Mouse (Mus musculus): ENCODE data around the gene Pik3ap1. TPM values are rescaled to one million over a fixed set of nuclear protein-coding genes. Genes with fewer than 3 reads are reported as not detected.
"Not testable (repeated sequence)": the region's sequence is repeated elsewhere in the genome, so short reads cannot be mapped to it uniquely, and the experiment has no call there.

Gene Pik3ap1
- total RNA-seq (2021): 1 to 10 TPM; 1.5 to 2.0 TPM

DNA sequence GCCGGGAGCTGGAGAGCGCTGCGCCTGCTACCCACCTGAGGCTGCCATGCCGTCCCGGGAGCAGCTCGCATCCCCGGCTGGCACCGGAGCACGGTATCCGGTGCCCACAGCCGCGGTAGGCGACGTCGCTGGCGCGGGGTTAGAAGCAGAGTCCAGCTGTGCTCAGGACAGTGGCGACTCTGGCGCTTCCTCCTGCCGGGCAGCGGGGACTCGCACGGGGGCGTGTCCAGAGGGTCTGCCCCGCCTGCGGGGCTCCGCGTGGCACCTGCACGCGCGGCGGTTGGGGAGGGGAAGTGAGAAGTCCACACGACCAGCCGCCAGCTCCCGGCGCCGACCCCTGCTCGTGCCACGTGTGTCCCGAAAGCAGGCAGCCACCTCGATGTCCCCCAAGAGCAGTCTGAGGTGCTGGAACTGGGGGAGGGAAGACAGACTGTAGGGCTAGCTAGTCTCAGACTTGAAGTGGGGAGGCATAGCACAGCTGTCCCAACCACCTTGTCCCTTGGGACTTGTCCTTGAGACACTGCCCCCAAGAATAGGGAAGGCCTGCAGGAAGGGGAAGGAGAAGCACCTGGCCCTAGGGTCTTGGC lies at the start of gene Pik3ap1:
Pik3ap1 (minus strand) TSS at position 181 of the 587 bp plus-strand sequence.
- intact Hi-C loops (cut with DNase I): loop anchor here (5.0 kb wide), 1 partner anchor 68 kb away; no protein-coding TSS in a partner anchor
- DNase-seq (ENCODE audit: low spot score): no peak

DNA sequence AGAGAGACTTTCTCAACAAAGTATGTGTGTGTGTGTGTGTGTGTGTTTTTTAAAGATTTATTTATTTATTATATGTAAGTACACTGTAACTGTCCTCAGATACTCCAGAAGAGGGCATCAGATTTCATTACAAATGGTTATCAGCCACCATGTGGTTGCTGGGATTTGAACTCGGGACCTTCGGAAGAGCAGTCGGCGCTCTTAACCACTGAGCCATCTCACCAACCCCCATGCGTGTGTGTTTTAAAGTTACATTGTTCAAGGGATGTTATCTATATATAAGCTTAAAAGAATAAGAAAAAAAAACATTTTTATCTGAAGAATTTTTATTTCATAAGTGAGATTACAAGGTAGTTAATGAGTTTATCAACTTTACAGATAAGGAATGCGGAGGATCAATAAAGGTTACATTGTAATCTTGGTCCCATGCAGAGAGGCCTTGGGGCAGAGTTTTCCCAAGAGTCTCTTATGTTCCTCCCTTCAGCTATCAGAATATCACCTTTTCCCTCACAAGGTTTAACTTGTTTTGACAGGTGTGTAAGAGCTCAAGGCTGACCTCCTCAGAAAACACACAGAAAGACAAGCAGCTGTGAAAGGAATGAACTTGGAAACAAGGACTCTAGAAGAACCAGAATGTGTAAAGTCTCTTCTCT lies 46.7 kb upstream of the Pik3ap1 start:
- intact Hi-C loops (cut with DNase I); DNase-seq (ENCODE audit: low spot score): not testable (repeated sequence)

DNA sequence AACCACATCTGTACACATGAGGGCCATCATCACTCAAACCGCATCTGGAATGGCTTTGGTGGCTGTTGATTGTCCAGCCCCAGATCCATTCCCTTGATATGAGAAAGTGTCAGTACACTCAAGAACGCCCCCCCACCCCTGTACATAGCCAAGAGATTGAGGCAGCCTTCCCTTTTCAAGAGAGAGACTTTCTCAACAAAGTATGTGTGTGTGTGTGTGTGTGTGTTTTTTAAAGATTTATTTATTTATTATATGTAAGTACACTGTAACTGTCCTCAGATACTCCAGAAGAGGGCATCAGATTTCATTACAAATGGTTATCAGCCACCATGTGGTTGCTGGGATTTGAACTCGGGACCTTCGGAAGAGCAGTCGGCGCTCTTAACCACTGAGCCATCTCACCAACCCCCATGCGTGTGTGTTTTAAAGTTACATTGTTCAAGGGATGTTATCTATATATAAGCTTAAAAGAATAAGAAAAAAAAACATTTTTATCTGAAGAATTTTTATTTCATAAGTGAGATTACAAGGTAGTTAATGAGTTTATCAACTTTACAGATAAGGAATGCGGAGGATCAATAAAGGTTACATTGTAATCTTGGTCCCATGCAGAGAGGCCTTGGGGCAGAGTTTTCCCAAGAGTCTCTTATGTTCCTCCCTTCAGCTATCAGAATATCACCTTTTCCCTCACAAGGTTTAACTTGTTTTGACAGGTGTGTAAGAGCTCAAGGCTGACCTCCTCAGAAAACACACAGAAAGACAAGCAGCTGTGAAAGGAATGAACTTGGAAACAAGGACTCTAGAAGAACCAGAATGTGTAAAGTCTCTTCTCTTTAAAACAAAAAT lies 41.2 kb upstream of the Pik3ap1 start:
- intact Hi-C loops (cut with DNase I); DNase-seq (ENCODE audit: low spot score): not testable (repeated sequence)

DNA sequence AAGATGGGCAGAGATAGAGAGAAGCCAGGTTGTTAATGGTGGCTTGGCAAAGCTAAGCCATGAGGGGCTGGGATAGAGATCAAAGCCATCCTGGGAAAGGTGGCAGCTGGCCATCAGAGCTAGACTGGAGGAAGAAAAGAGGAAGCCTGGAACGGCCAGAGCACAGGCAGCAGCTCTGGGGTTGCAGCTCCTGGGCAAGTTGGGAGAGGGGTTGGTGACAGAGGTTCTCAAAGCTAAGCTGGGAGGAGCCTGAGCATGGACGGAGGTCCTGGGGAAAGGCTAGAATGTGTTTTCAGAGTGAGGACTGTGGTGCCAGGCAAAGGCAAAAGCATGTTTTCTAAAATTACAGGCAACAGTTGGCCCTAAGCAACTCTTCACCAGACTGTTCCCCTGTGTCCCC lies 36.4 kb upstream of the Pik3ap1 start:
- intact Hi-C loops (cut with DNase I): no loop called here
- no peak for DNase-seq (ENCODE audit: low spot score)

DNA sequence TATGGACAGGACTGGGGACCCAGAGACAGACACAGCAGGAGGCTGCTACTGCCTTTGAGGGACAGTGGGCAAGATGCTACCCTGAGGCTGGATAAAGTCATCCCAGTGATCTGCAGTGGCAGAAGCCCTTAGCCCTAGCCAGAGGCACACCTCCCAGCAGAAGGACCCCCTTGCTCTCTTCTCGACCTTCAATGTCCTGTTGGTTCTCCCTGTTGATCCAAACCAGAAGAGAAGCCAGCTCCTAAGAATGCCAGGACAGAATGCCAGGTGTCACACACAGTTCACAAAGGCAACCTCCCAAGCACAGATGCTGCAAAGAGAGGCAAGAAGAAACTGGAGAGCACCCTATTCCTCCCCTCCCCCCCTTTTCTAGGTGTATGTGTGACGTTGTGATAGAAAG lies 33.9 kb upstream of the Pik3ap1 start:
- DNase-seq (ENCODE audit: low spot score): no peak
- intact Hi-C loops (cut with DNase I): no loop called here

DNA sequence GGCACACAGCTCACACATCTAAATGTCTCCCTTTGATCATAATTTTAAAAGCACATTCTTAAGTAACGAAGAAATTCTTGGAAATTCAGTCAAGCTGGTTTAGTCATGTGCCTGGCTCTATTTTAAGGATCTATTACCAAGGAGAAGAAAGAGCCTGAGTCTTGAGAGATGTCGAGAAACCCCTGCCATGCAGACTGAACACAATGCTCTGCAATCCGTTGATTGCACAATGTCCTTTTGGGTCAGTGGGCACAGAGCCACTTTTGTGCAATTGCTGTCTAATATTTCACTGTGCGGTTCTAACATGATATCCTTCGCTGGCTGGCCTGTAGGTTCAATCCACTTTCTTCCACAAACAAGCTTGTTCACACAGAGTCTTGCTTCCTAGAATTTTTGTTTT lies 33.1 kb upstream of the Pik3ap1 start:
- no peak for DNase-seq (ENCODE audit: low spot score)
- intact Hi-C loops (cut with DNase I): no loop called here

DNA sequence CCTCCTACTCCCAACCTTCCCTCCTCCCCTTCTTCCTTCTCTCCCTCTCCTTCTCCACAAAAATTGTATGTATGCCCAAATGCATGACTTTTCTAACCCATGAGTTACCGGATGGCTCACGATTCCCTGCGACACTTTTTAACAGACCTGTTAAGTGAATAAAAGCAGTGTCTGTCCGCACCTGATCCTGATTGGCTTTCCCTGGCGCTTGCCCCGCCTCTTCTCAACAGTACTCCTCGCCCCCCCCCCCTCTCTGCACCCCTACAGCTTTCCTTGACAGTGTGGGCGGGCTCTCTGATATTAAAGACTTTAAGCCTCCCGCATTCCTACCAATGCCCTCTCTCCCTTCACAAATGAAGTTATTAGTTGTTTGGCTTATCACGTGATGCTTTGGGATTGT lies 31.3 kb upstream of the Pik3ap1 start:
- no peak for DNase-seq (ENCODE audit: low spot score)
- intact Hi-C loops (cut with DNase I): no loop called here

DNA sequence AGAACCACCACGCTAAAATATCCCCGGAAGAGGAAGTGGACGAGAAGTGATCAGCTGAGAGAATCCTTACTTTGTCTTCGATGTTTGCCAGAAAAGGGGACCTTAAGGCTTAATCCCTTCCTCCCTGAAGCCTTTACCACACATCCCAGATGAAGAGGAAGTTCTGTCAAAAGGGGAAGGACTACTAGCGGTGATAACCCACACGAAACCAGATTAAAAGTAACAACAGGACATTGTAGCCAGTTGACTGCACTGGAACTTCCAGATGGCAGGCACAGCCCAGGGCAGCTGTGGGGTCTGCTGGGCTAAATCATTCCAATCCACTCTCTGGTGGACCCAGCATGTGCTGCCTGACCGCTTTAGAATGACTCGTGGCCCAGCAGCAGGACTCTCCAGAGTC lies 17.7 kb upstream of the Pik3ap1 start:
- intact Hi-C loops (cut with DNase I): no loop called here

DNA sequence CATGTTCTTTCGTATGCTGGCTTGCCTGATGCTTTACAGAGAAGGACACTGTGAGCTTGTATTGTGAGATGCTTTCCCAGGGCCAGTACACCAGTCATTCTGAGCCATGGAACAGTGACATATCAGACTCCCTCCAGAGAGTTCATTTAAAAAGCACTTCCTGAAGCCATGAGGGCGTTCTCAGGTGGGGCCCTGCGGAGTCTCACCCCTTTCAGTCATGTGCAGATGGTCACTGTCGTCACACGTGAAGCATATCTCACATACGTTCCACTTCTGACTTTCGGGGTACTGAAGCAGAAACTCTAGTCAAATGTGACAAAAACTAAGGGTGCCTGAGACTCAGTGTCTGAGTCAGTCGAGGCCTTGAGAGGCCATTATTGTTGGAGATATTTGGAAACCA lies 6.0 kb upstream of the Pik3ap1 start:
- intact Hi-C loops (cut with DNase I): no loop called here
- no peak for DNase-seq (ENCODE audit: low spot score)

More for the DNA sequence above, 17.7 kb upstream of the Pik3ap1 start:
- DNase-seq (ENCODE audit: low spot score): no peak

DNA sequence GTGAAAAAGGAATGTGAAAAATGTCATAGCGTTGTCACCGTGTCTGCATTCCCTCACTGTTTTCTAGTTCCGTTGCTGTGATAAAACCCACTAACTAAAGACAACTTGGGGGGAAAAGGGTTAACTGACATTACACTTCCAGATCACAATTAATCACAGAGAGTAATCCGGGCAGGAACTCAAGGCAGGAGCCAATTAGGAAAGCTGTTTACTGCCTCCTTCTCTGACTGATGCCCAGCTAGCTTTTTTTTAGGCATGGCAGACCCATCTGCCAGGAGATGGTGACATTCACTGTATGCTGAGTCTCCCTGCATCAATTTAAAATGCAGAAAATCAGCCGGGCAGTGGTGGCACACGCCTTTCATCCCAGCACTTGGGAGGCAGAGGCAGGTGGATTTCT lies 4.4 kb upstream of the Pik3ap1 start:
- intact Hi-C loops (cut with DNase I): no loop called here

DNA sequence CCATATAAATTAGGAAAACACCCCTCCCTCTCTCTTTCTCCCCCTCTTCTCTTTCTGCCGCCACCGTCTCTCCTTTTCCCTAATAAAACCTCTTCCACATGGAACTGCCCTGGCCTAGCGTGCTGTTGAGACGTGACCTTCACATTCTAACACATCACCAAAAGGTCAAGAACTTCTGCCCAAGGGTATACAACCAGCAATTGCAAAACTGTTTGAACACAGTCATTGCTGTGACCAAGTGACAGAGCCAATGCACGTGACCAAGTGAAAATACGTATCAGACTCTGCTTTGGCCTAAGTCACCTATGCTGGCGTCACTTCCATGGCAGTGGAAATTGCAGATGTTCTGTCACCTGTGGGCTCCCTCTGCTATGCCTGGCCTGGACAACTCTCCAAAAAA lies 3.3 kb upstream of the Pik3ap1 start:
- no peak for DNase-seq (ENCODE audit: low spot score)
- intact Hi-C loops (cut with DNase I): no loop called here

More for the DNA sequence above, 4.4 kb upstream of the Pik3ap1 start:
- no peak for DNase-seq (ENCODE audit: low spot score)

DNA sequence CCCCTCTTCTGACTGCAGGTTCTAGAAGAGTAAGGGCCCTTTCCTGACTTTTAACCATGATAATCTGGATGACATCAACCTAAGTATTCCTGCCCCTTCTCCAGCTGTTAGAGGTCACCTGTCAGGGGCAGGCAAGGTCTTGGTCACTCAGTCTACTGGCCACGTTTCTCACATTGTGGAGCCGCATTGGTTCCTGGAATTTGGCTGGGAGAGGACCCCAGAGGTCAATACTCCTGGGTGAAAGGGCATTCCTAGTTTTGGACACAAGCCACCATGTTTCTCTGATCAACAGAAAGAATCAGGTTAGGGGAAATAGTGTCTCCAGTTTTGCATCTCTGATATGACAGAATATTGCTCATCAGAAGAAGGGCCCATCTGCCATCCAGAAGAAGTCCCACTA lies 2.4 kb upstream of the Pik3ap1 start:
- no peak for DNase-seq (ENCODE audit: low spot score)
- intact Hi-C loops (cut with DNase I): no loop called here

DNA sequence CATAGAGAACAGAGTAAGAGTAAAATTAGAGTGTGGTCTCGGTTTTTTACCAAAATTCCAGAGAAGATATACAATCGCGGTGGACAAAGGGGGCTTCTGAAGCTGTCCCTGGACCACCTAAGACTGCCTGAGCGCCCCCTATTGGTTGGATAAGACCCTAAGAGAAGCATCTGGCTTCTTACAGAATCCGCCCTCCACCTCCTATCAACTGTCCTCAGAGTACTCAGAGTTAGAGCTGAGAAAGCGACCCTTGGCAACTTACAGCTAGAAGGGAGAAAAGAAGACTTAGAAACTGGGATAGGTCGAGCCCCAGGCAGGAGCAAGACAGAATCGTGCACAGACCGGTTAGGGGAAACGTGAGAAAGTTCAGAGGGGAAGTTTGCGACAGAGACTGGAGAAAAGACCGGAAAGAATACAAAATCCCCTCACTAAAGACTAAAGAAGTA lies 473 bp downstream of the Pik3ap1 start:
- DNase-seq (ENCODE audit: low spot score): no peak
- intact Hi-C loops (cut with DNase I): loop anchor here (5.0 kb wide), 1 partner anchor 67 kb away; no protein-coding TSS in a partner anchor

DNA sequence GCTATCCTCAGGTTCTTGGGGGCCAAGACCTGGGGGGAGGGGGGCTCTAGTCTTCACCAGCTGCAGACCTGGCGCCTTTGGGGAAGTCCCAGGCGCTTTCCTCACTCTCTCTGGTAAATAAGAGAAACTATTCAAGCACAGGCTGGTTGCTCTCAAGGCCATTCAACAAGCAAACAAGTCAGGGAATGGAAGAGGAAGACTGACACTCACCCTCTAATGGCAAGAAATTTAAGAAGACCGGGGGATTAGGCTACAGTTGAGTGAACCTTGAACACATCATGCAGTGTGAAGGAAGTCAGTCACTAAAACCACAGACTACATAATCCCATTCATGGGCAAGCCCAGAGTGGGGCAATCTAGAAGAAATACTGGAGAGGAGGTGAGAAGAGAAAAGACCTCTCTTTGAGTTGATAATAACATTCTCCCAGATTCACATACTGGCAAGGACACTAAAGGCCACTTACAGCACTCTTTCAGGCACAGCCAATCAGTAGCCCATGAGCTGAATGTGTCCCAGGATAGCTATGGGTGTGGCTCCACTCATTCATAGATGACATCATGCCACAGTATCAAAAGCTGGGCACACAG lies 2.4 kb downstream of the Pik3ap1 start:
- intact Hi-C loops (cut with DNase I): loop anchor here (5.0 kb wide), 1 partner anchor 65 kb away; no protein-coding TSS in a partner anchor
- DNase-seq (ENCODE audit: low spot score): no peak

DNA sequence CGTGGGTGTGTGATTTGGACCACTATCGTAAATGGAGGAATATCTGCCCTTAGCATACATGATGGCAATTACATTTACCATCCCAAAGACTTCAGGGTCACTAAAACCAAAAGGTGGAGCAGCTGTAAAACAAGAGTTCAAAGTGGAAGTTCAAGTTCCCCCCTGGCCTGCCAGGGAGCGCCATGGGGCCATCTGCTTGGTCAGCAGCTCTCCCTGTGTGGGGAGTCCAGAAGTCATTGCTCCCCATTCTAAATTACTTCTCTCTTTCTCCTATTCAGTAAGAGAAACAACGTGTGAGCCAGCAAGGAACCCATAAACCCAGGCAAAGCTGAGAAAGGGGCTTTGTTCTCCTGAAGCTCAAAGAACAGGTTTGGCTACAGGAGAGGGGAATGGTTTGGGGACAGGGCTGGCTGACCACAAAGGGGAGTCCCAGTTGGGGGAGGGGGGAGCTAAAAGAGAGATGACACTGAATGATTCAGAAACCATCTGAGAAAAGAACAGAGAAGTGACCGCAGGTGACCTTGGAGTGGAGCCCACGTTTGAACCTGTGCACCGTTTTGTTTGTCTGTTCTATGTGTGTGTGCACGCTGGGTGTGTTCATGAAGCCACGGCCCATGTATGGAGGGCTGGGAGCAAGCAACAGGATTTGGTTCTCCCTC lies 3.2 kb downstream of the Pik3ap1 start:
- intact Hi-C loops (cut with DNase I): loop anchor here (5.0 kb wide), 1 partner anchor 64 kb away; no protein-coding TSS in a partner anchor
- DNase-seq (ENCODE audit: low spot score): no peak

DNA sequence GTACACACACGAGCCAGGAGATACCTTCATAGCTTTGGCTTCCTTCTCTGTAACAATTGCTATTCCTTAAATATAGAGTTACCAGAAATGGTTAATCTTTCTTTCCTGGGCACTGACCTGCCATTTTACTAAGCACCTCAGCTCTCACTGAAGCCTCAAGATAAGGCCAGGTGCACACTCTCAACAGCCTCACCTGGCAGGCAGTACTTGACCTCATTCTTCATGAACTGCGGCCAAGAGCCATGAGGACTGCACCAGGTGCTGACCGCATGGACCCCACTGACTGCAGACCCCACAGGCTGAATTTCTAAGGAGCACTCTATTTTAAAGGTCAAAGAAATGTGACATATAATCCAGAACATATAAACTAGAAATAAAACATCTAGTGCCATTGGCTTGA lies 5.7 kb downstream of the Pik3ap1 start:
- intact Hi-C loops (cut with DNase I): no loop called here
- DNase-seq (ENCODE audit: low spot score): no peak

DNA sequence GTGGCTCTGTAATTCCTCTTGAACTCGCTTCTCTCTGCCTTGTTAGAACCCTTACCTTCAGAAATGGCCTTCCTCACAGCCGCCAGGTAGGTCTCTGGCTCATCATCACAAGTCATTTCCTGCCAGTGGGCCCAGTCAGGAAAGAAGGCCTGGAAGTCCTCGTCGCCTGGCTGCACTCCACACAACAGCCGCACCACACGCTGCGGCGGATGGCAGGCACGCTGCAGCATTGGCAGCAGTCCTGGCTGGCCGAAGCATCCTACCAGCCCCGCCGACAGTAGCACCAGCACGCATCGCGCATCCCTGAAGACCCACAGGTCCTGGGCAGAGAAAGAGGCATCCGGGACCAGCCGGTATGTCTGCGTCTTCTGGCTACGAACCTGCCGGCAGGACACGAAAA lies 9.1 kb downstream of the Pik3ap1 start:
- intact Hi-C loops (cut with DNase I): no loop called here
- no peak for DNase-seq (ENCODE audit: low spot score)

DNA sequence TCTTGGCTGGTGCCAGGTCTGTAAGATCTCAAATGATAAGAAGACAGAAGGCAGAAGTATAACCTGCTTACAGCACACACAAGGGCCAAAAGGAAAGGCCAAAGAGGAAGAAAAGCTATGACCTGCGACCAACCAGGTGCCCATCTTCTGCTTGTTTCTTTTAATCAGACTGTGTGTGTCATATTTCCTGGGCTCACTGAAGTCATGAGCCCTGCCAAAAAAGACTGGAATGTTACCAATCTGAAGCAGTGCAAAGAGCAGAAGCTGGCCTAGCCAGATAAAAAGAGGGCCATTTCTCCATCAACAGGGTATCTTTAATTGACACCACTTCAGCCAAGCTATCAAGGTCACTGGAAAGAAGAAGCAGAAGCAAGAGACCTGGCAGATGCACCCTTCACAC lies 9.8 kb downstream of the Pik3ap1 start:
- intact Hi-C loops (cut with DNase I): no loop called here
- DNase-seq (ENCODE audit: low spot score): no peak

DNA sequence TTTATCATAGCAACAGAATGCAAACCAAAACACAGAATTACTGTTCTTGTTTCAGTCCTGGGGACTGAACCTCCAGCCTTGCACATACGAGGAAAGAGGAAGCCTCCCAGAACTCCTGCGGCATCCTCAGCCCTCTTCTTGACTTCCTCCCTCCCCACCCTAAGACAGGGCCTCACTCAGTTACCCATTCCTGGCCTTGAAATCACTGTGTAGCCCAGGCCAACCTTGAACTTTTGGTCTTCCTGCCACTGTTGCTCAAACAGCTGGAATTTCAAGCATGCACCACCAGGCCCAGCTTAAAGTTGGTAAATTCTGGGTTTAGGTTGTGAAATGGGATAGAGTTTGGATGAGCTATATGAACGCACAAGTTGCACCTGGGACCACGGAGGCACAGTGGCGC lies 10.2 kb downstream of the Pik3ap1 start:
- intact Hi-C loops (cut with DNase I): no loop called here
- DNase-seq (ENCODE audit: low spot score): no peak

DNA sequence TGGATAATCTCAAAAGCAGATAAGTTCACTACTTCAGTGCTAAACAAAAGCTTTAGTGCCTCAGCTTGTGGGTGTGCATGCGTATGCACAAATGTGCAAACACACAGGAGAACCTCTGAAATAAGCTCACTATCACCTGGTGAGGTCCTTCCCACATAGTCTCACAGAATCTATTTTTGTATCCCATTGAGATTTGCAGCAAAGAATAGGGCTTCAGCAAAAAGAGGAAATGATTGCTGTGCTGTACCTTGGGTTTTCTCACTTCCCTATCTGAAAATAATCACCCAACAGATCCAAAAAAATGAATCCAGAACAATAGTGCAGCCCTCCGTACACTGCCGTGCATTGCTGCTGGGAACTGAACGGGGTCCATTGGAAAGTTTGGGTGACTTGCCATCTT lies 12.6 kb downstream of the Pik3ap1 start:
- DNase-seq (ENCODE audit: low spot score): no peak
- intact Hi-C loops (cut with DNase I): no loop called here
